Mouse (Mus musculus): ENCODE measurements around the gene Fuca2. TPM values are rescaled to one million over a fixed set of nuclear protein-coding genes. Genes with fewer than 3 reads are reported as not detected.
"Not testable (repeated sequence)": the region's sequence is repeated elsewhere in the genome, so short reads cannot be mapped to it uniquely, and the experiment has no call there.

Fuca2 gene
- total RNA-seq (2022): 10 to 100 TPM; 19.7 to 37.1 (median 27.6) TPM

DNA sequence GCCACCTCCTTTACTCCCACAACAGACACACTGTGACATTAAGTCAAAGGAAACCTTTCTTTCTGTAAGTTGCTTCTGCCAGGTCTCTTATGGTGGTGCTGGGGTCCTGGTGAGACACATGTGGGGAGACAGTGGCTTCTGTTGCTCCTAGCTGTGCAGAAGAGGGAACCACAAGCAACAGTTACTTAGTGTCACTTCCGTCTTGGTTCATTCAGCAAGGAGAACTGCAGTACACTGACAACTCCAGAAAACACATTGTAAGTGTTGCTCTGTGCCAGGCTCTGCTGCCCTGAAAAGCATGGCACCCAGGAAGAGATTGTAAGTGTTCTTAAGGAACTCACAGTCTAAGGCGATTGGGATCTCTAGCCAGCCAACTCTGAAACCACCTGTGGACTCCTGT lies at the start of gene Fuca2:
Fuca2 (plus strand) TSS at position 210 of the 400 bp plus-strand sequence.
- no peak for DNase-seq

DNA sequence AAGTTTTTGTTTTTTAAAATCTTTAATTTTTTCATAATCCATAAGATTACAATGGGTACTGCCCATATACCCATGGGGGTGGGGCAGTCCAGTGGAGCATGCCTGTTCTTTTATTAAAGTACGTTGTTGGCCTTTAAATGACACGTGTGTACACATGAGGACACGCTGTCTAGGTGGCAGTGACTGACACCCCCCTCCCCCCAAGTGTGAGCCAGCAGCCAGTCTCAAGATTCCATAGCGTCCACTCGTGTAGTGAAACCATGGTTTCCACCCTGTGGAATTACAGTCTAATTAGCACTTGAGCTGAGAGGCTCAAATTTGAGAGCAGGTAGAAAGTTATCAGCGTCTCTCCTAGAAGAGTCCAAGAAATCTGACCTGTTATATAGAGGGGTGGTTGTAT lies 47.7 kb upstream of the Fuca2 start:
- DNase-seq: no peak

DNA sequence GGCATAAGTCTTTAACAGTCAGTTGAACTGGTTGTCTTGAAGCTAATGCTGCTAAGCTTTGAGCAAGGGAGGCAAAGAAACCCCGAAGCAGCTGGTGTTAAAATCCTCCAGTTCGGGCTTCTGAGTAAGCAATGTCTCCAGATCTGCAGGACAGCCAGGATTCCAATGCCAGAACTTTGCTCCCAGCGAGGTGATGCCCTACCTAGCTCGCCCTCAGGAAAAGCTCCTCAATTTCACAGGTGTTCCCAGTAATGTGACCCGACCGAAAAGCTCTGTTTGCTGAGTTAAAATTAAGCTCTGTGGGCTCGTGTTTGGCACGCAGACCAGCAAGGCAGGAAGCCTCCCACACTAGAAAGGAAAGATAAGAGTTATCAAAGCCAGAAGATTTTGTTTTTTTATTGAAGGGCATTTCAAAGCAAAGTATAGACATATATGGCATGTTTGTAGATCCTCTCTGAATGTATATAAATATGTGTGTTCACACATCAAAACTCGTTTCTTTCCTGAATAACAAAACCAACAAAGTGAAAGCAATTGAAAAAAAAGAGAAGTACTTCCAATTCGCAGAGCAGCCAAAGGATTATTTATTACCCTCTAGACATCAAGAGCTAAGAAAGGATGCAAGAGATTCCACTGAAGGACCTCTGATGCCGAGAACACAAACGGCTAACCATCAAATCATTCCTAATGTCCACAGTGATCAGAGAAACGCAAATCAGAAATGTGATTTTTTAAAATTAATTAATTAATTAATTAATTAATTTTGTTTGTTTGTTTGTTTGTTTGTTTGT lies 45.9 kb upstream of the Fuca2 start:
- no peak for DNase-seq

DNA sequence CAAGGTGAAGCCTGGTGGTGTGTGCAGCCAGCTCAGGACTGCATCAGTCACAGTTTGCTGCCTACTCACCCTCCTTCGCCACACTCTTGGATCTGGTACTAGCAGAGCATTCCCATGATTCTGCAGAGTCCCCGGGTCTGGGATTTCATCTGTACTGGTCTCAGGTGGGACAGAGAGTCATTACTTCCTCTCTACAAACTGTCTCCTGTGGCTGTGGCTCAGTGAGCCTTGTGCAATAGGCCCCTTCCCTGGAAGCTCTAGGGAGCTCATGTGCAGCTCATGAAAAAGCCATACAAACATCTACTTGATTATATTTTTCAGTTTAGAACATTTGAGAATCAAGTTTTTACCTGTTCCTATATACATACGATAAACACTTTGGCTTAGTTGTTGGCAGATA lies 35.0 kb upstream of the Fuca2 start:
- not testable (repeated sequence) for DNase-seq

DNA sequence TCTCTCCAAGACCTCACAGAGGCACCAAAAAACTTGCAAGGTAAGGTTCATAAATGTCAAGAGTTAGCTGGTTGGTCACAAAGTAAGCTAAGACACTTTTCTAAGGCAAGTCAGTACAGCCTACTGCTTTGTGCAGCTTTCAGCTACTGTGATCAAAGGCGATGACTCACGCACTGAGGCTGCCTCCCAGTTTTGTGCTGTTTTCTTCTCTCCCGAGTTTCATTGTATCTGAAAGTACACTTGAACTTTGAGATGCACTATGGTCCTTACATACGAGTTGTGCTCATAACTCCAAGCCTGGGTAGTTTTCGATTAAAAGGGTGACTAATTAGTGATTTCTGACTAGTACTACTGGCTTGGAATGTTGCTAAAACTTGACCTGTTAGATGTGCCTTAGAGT lies 32.4 kb upstream of the Fuca2 start:
- no peak for DNase-seq

DNA sequence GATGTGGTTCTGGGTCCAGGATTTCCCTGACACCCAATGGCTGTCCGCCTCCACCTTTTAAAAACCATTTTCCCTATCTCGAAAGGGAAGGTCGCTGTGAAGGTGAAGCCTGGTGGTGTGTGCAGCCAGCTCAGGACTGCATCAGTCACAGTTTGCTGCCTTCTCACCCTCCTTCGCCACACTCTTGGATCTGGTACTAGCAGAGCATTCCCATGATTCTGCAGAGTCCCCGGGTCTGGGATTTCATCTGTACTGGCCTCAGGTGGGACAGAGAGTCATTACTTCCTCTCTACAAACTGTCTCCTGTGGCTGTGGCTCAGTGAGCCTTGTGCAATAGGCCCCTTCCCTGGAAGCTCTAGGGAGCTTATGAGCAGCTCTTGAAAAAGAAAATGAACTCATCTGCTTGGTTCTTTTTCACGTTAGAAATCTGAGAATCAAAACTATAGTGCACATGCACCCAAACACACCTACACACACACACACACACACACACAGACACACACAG lies 31.3 kb upstream of the Fuca2 start:
- not testable (repeated sequence) for DNase-seq

DNA sequence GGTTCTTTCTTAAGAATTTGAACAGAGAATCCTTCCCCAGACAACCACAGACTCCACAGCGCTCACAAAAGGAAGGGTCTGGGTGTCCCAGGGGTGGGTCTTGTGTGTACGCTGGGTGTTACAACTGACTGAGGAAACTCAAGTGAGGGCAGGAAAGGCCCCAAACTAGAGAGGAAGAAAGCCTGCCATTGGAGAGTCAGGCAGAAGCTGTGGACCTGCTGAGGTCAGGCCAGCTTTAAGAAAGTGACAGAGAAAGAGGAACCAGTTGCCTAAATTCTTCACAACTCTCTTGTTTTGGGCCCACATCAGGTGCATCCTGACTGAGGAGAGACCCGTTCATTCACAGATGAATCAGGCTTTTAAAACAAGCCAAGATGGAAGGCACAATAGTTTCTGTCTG lies 29.1 kb upstream of the Fuca2 start:
- no peak for DNase-seq

DNA sequence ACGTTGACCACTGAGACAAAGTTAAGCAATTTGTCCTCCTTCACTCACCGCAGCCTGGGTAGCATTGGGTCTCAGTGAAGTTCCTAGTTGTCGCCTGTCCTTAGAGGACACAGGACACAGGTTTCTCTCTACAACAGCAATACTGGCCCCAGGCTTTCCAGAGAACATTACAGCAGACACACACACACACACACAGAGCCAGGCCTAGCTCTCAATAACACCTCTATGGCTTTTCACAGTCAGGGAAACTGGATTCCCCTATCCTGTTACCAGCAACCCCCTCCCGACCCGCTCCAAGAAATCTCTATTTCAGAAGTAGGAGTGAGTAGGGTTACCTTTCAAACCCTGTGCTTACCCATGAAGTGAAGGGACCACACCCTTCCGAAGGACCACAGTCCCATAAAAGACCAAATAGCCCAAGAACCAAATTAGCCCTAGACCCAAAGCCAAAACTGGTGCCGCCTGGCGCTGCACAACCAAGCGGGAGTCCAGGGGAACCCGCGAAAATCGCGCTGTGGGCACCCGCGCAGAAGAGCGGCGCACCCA lies 26.0 kb upstream of the Fuca2 start:
- no peak for DNase-seq

DNA sequence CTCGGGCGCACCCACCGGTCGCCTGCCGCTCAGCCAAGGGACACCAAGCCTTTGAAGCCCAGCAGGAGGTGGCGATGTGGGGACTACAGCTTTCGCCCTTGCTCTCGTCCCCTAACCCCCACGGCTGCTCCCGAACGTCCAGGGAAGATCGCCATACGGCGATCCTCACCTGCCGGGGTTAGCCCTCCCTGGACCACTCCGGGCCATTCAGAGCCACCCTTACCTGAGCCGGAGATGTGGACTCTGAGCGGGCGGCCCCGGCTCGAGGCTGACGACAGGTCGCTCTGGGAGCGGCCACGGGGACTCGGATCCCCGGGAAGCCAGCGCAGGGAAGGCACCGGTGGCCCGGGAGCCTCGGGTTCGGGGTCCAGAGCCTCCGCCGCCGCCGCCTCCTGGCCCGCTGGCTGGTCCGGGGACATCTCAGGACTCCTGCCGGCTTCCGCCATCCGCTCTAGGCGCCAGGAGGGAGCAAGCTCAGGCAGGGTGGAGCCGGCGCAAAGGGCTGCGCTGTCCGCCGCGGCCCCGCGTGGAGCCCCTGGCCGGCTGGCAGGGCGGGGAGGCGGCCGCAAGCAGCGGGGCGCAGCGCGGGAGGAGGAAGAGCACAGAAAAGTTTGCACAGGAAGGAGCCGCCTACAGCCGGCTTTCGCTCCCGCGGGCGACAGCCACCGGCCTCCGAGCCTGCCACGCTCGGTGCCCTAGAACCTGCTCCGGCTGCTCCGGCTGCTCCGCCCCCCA lies 25.3 kb upstream of the Fuca2 start, which contains the start of gene Phactr2:
Phactr2 (minus strand) TSS at position 580 of the 735 bp plus-strand sequence.
- peak; percentile 9 for DNase-seq

DNA sequence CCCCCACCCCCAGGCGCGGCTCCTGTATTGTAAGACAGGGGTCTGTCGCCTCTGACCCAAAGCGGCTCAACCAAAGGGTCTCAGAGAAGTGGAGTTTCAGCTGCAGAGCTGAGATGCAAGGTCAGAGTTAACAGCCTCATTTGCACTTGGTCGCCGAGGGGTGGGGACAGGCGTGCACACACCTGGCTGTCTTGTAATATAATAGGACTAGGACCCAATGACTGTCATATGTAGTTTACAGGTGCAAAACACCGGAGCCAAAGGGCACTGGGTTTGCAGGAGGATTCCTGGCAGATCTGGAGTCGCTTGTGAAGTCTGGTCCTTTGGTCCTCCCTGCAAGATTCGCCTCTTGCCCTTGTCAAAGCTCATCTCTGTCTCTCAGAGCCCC lies 24.8 kb upstream of the Fuca2 start:
- no peak for DNase-seq

DNA sequence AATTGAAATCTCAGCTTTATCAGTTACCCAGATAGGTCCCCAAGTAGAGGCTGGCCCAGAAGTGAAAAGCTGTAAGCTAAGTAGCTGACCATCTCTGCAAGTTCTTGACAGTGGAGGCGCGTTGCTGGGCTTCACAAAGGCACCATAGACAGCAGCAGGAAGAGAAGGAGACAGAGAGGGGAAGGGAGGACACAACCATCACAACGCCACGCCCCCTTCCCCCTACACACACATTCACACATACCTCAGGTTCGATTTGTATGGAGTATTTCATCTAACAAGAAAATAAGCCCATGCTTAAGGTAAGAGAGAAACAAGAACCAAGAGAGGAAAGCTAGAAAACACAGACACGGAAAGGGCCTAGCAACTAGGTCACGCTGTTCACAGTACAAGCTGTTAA lies 24.2 kb upstream of the Fuca2 start:
- no peak for DNase-seq

DNA sequence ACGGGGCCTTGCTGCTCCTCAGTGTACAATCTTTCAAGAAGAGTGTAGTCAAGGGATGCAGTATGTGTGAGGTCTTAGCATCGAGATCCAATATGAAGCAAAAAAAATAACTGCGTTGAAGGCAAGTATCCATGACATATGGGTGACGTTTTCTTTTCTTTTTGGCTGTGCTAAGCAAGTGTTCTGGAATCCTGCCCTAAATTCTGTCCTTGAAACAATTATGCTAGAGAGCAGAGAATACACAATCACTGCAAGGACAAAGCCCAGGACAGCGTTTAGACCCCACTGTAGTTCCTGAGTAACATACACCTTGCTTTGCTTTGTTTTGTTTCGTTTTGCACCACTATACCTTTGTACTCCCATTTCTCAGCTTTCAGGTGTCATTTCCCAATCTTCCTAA lies 20.0 kb upstream of the Fuca2 start:
- DNase-seq: no peak

DNA sequence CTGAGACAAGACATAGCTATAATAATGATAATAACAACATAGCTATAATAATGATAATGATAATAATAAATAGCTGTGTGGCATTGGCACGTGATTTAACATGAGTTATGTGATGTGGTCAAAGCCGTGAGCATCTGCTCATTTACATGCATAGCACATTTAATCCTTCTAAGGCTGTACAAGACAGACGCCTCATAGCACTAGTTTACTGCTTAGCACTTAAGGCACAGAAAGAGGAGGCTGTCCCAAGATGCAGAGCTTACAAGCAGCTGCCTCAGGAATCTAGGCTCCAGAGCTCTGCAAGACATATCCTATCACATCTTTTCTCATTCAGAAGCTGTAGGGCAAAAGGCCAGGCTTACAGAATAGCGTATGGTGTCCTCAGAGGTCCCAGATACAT lies 13.4 kb upstream of the Fuca2 start:
- no peak for DNase-seq

DNA sequence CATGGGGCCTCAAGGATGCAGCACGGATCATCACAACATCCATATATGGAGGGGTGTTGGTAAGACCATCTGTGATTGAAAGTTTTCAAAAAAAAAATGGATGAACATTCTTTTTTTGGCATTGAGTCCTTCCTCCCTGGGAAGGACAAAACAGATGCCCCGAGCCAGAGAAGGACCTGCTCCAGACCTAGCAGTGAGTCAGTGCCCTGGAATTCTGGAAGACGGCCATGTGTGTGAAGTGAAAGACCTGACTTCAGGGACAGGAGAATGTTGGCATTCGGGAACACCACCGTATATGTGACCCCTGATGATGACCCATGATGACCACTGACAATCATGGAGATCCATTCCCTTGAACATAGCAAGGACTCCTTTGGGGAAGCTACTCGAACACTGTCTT lies 9.7 kb upstream of the Fuca2 start:
- DNase-seq: peak; percentile 18

DNA sequence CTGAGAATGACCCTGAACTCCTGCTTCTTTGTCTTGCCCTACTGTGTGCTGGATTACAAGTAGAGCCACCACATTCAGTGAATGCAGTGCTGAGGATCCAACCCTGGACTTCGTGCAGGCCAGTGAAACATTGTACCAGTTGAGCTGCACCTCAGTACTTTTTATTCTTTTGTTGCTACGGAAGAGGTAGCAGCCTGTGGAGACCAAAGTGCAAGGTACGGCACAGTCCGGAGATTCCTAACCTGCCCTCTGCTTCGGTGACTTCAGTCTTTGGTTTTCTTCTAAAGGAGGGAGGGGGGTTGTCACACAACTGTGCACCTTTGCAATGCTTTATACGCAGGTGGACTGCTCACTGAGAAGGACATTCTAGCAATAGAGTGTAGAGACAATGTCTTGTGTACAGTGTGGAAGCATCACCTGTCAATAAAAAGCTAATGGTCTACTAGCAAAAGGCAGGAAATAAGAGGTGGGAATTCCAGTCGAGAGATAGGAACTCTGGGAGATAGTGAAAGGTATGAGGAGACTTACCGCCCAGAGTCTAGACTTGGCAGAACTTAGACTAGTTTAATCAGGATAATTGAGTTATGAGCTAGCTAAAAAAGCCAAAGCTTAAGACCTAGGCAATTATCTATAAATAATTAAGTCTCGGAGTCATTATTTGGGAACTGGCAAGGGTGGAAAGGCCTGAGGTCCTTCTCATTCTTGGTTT lies 5.2 kb upstream of the Fuca2 start:
- DNase-seq: no peak

DNA sequence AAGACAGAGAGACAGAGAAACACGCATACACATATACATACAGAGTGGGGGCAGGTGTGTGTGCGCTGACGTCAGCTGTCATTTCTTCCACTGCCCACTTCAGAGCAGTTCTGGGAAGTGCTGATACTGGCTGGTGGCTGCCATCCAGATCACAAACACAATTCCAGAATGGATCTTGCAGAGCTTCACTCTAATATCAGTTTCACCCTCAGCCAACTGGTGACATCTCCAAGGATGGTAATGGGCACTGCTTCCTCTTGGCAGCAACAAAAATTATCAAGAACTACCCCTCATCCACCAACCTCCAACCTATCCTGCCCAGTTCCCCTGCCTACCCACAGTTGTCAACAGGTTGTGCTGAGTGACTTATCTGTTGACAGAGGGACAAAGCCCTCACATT lies 3.0 kb upstream of the Fuca2 start:
- DNase-seq: no peak

DNA sequence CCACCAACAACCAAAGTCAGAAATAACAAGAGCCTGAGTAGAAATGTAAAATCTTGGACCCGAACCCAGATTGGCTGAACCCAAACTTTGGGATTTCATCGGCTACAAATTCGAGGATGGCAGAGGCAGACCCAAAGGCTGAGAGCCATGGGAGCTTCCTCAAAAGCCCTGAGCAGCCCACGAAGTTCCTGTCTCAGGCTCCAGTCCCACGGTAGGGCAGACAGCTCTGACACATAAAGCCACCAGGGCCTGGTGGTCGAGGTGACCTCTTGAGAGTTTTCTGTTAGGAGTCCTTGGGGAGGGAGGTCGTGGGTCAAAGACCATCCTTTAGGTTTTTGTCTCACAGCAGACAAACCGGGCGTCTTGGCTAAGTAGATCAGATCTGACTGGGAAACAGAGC lies 1.1 kb downstream of the Fuca2 start:
- no peak for DNase-seq

DNA sequence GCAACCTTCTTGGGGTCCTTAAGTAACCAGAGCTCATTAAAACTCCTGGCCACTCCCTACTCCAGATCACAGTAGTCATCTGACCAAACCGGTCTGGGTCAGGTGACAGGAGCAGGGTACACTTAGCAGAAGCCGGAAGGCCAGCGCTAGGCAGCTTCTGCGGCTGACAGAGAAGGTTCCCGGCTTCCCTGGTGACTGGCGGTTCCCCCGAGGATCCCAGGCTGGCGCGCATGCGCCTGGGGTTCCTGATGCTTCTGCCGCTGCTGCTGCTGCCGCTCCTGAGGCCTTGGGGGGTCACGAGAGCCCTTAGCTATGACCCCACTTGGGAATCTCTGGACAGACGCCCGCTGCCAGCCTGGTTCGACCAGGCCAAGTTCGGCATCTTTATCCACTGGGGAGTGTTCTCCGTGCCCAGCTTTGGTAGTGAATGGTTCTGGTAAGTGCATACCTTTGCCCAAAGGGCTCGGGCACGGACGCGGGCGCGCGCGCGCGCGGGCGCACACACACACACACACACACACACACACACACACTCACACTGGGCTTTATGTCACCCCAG lies 1.7 kb downstream of the Fuca2 start:
- peak; percentile 87 for DNase-seq

DNA sequence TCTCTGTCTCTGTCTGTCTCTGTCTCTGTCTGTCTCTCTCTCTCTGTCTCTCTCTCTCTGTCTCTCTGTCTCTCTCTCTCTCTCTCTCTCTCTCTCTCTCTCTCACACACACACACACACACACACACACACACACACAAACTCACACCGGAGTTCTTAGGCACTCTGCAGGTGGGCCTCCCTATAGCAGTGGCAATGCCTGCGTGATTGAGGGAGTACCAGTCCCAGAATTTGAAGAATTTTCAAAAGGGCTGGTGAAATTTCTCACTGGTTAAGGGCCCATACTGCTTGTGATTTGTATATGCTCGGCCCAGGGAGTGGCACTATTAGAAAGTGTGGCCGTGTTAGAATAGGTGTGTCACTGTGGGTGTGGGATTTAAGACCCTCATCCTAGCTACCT lies 2.2 kb downstream of the Fuca2 start:
- DNase-seq: not testable (repeated sequence)

DNA sequence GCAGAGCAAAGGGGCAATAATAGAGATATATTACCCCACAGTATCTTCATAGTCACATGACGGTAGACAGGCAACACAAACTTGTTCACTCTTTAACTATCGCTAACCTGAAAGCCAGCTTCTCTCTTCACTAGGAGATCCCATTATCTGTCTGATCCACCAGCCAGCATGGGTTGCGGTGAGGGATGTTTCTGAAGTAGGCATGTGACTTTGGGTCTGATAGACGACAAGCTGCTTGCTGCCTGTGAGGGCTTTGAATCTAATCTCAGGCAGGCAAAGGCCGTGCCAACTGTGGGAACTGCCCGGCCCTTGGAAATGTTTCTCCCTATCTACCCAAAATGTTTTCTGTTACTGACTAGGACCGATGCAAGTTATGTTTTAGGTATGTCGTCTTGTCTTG lies 3.0 kb downstream of the Fuca2 start:
- no peak for DNase-seq

DNA sequence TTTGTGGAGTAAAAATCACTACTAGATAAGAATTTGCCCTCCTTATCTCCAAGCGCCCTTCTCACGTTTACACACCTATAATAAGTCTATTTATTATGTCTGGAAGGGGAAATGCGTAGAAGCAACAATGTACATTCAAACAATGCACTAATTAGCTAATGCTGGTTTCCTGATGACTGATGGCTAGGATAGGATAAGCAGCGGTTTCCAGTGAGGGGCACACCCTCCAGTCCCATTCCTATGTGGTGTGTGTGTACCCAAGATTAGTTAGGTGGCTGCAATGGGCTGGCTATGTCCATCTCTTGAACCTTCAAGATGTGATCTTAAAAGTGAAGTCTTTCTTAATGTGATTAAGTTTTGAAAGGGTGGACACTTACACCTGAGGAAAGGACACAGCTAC lies 22.5 kb downstream of the Fuca2 start:
- DNase-seq: no peak

DNA sequence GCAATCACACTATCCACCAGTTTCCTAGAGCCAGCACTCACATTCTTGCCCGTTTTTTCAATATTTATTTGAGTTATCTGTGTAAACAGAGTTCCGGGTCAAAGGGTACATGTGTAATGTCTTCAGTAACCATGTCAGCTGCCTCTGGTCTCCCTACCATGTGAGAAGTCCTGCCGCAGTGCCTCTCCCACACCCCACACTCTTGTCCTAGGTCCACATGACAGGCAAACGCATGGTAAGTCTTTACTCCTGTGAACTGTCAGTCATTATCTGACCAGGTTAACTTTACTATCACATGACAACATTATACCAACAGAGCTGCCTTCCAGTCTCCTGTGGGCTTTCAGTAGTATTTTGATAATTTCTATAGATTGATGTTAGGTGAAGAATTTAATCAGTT lies 28.8 kb downstream of the Fuca2 start:
- no peak for DNase-seq

DNA sequence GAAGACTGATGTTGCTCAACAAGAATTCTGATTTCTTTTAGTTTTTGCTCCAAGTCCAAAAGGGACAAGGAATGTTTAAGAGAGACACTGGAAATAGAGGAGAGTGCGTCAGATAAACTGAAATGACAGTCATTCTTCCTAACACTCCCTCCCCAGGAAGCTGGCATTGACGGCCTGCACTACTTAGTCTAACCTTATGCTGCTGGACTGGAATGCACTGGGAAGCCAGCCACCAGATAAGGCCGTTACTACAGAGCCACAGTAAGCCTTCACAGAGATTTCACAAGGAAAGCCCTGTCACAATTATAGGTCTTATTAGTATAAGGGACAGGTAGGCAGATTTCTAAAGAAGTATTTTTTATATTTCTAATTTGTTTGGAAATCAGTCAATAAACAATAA lies 35.4 kb downstream of the Fuca2 start:
- DNase-seq: no peak

Data from adrenal gland, adult 8-10 months (tissue).